Mouse (Mus musculus): ENCODE data around the gene Vmn1r49.
"Not testable (repeated sequence)": the region's sequence is repeated elsewhere in the genome, so short reads cannot be mapped to it uniquely, and the experiment has no call there.

Vmn1r49 gene

GRCm38 (mm10) chr6:90078406-90078805 lies at the start of gene Vmn1r49:
TSS of gene Vmn1r49 (minus strand) at chr6:90078506.
- DNase-seq (ENCODE audit: low read depth, low spot score): no peak

- not testable (repeated sequence) for DNase-seq (ENCODE audit: low read depth, low spot score)
Measured at GRCm38 (mm10) chr6:90122296-90122695, 44.0 kb upstream of the Vmn1r49 start, which contains the start of gene Vmn1r51. TSS of gene Vmn1r51 (plus strand) at chr6:90122596.

- no peak for DNase-seq (ENCODE audit: low read depth, low spot score)
Measured at GRCm38 (mm10) chr6:90101130-90101529, 22.8 kb upstream of the Vmn1r49 start, which contains the start of gene Vmn1r50. TSS of gene Vmn1r50 (plus strand) at chr6:90101430.

DNA sequence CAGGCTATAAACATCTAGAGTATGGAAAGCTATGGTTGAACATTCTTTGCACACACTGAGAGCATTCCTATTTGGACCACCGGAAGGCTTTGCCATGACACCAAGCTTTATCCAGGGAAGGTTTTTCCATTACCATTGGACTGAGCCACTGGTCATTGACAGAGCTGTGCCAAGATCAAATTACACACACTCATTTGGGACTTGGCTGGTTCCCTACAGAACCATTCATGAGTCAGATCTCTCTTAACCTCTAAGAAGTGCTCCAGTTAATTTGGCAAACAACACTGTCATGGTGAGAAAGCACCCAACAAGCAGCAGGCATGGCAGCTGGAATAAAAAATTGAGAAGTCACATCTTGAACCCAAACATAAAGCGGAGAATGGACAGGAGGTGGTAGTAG lies 22.3 kb upstream of the Vmn1r49 start:
- DNase-seq (ENCODE audit: low read depth, low spot score): no peak

DNA sequence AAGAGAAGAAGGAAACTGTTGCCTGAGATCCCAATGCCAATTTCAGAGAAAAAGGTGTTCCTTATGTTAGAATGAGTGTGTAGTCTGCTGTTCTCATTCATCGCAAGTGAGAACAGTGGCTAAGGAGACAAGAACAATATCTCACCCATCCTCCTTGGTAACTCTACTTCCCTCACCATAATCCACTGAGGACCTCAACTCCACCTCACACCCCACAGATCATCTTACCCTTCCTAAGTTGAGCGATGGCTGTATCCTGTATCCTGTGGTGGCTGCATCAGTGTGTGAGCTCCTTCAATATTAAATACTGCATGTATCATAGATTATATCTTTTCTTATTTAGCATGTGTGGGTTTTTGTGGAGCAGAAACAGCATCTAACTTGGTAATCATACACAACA lies 41.6 kb downstream of the Vmn1r49 start, which contains the start of gene Vmn1r48:
Vmn1r48 (minus strand) TSS at position 101 of the 400 bp plus-strand sequence.
- not testable (repeated sequence) for DNase-seq (ENCODE audit: low read depth, low spot score)

Measured in A20 (cell line).